Mouse (Mus musculus): ENCODE data around the gene Hist1h2af.
A peak's percentile ranks its signal among the peaks of the same experiment; 100 is the strongest.
"Not testable (repeated sequence)": the region's sequence is repeated elsewhere in the genome, so short reads cannot be mapped to it uniquely, and the experiment has no call there.

Gene Hist1h2af

DNA sequence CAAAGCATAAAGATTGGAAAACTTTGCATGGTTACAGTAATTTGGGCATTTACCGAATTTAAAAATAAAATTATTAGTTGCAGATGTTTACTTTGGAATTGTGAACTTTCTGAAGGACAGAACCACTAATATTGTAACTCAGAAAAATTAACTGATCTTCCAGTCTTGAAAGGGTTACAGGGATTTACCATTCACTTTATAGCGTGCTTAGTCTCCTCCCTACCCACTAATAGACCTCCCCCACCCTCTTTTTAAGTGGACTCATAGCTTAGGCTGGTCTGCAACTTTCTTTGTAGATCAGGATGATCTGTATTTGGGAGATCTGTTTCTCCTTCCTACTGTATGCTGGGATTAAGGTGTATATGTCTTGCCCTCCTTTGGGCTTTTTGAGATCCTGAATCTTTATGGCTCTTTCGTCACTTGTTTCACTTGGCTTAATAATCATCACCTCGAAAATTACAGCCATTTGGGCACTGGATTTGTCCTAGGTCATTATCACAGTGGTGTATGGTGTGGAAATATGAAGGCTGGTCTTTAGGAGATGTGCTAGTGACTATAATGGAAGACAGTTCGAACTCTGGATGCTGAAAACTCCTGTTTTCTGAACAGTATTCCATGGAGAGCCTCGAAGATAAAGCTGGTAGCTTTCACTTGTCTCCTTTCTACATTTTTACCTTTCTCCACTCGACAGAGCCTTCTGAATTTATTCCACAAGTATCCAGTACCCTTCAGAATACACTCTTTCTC is 2.5 kb downstream of the Hist1h2af start:
- DNase-seq = no peak

DNA sequence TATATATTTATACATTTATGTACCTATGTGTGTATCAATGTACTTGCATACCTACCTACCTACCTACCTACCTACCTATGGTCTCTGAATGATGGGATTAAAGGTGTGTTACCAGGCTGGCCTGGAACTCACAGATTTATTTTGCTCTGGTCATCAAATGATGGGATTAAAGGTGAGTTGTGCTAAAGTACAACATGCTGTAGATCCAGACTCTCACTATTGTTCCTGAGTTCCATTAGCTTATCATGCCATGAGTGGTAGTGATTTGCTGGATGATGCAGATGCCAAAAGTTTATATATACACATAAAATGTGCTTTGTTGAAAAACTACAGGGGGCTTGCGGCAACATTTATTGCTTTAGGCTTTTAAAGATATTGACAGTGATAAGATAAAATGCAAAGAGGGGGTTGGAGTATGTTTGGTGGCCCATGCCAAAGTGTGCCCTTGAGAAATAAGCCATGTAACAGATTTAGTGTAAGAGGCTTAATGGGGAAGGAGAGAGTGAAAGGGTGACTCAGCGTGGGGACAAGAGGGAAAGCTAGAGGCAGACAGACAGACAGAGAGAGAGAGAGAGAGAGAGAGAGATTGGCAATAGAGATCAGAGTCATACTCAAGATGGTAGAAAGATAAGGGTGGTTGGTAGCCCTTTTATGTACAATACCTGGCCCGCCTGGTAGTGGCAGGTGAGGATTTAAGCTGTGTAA is 3.5 kb downstream of the Hist1h2af start:
- DNase-seq = no peak

DNA sequence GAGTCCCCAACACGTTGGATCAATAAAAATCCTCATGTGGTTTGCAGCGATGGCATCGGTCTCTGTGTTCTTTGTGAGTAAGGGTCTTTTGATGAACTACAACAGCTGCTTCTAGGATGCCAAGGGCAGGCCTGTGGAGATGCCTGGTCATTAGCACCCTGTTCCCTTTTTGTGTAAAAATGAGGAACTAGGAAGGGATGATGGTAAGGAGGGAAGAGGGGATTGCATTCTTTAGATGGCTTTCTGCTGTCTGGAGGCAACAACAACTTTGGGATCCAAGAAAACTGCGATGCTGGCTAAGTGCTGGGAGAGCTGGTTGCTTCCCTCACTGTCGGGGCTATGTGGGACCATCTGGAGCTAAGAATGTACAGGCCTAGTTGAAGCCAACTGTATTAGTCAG is 4.5 kb downstream of the Hist1h2af start:
- DNase-seq = no peak

DNA sequence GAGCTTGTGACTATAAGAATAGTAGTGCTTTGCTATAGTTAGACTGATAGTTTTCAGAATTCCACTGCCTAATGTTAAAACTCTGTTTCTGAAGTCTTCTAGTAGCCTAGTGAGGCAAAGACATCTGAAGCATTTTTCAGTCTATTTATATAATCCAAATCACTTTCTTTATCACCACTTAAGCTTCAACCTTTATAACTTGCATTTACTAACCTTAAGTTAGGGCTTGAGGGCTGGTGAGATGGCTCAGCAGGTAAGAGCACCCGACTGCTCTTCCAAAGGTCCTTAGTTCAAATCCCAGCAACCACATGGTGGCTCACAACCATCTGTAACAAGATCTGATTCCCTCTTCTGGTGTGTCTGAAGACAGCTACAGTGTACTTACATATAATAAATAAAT is 6.1 kb downstream of the Hist1h2af start:
- not testable (repeated sequence) for DNase-seq

DNA sequence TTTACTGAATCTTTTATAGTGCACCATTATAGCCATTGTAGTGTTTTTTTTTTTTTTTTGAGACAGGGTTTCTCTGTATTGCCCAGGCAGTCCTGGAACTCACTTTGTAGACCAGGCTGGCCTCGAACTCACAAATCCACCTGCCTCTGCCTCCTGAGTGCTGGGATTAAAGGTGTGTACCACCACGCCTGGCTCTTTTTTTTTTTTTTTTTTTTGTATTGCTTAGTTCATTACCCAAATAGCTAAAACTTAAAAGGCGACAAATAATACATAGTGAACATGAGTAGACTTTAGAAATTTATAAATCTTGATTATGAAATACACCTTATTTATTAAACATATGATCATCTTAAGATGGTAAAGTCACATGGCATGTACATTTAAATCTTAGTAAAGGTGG is 7.8 kb downstream of the Hist1h2af start:
- DNase-seq = no peak

DNA sequence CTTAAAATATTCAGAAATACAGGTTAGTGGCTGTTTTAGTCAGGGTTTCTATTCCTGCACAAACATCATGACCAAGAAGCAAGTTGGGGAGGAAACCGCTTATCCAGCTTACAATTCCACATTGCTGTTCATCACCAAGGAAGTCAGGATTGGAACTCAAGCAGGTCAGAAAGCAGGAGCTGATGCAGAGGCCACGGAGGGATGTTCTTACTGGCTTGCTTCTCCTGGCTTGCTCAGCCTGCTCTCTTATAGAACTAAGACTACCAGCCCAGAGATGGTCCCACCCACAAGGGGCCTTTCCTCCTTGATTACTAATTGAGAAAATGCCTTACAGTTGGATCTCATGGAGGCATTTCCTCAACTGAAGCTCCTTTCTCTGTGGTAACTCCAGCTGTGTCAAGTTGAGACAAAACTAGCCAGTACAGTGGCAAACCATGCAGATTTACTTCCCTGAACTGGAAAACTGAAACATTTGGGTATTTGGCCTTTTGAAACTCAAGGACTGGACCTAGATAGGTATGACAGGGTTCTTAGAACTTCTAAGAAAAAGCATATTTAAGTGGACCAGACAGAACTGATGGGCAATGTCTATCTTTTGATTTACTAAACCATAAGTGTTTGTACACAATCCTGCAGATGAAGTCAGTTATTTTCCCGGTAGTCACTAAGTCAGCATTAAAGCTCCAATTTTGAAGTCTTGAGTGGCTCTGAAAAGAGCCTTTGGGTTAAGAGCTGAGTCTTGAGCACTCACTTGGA is 8.7 kb downstream of the Hist1h2af start:
- not testable (repeated sequence) for DNase-seq

DNA sequence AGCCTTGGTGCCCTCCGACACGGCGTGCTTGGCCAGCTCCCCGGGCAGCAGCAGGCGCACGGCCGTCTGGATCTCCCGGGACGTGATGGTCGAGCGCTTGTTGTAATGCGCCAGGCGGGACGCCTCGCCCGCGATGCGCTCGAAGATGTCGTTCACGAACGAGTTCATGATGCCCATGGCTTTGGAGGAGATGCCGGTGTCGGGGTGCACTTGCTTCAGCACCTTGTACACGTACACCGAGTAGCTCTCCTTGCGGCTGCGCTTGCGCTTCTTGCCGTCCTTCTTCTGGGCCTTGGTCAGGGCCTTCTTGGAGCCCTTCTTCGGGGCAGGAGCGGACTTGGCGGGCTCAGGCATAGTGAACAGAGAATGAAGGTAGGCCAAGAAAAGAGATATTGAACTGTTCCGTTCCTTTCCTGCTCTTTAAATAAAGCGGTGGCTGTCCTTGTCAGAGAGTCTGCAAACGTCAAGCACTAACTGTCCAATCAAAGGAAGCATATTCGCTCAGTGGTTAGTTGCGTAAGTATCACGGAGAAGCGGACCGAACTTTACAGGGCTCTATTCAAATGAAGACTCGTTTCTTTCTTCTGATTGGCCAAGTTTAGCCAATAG is 9.4 kb downstream of the Hist1h2af start, which contains the start of gene Hist1h2bh:
Gene Hist1h2bh, minus strand, starts transcription at position 394 of the 609 bp plus-strand sequence.
- peak; percentile 43 for DNase-seq

DNA sequence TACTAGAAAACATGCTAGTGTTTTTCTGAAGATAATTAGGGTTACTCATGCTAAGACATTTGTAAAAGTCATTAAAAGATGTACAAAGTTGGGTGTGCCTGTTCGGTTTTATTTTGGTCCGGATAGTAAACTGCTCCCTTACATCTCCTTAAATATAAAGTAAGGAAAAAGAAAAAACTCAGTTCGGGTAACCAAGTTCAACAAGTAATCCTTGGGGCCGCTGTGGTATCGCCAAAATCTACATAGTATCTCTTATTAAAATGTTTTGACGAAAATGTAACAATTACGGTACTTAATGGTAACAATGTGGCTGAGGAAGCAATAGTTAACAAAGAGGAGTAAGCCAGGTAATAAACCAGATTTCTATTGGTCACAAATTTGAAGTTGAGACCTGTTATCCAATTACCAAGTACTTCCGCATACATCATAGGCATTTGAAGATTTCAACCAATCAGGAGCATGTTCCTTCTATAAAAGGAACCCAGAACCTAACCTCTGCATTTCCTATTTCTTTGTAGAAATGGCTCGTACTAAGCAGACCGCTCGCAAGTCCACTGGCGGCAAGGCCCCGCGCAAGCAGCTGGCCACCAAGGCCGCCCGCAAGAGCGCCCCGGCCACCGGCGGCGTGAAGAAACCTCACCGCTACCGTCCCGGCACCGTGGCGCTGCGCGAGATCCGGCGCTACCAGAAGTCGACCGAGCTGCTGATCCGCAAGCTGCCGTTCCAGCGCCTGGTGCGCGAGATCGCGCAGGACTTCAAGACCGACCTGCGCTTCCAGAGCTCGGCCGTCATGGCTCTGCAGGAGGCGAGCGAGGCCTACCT is 10.5 kb downstream of the Hist1h2af start, which contains the start of gene Hist1h3f:
Gene Hist1h3f, plus strand, starts transcription at position 88 of the 822 bp plus-strand sequence.
- peak; percentile 81 for DNase-seq

DNA sequence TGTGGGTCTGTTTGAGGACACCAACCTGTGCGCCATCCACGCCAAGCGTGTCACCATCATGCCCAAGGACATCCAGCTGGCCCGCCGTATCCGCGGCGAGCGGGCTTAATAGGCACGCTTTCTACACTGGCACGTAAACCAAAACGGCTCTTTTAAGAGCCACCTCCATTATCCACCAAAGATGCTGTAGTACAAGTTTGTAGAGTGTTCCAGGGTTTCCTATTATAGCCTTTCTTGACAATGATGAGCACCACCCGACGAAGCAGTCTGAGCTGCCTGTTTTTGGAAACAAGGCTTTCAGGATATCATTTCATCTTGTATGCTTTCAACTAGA is 11.0 kb downstream of the Hist1h2af start:
- DNase-seq = not testable (repeated sequence)

DNA sequence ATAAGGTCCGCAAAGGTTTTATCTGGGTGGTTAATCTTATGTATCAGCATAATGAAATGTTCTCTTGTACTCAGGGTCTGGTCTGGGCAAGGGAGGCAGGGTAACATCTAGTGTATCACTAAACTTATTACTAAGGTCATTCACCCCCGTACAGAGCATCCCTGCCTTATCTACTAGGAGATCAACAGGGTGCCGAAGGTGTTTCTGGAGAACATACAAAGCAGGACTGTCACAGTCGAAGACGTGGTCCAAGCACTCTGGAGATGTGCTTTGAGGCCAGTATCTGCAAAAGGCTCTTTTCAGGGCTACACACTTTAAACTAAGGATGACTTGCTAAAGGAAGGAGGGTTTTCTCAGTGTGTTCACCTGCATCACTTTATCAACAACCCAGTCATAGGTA is 13.0 kb downstream of the Hist1h2af start:
- DNase-seq = no peak

DNA sequence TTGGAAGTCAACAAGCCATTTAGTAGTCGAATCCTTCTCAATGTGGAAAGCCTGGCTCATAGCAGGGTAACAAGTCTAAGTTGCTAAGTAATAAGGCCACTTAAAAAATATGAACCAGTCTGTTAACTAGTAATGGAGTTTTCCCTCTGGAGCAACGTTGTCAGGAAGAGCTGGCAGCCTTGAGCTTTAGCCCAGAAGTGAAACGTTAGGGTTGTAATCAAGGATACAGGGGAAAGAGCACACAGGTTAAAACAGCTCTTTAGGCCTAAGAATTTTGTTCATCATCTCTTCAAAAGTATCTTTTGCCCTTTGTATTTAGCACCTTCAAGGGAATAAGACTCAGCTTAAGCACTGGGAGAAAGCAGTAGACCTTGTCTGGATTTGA is 17.0 kb downstream of the Hist1h2af start:
- no peak for DNase-seq

DNA sequence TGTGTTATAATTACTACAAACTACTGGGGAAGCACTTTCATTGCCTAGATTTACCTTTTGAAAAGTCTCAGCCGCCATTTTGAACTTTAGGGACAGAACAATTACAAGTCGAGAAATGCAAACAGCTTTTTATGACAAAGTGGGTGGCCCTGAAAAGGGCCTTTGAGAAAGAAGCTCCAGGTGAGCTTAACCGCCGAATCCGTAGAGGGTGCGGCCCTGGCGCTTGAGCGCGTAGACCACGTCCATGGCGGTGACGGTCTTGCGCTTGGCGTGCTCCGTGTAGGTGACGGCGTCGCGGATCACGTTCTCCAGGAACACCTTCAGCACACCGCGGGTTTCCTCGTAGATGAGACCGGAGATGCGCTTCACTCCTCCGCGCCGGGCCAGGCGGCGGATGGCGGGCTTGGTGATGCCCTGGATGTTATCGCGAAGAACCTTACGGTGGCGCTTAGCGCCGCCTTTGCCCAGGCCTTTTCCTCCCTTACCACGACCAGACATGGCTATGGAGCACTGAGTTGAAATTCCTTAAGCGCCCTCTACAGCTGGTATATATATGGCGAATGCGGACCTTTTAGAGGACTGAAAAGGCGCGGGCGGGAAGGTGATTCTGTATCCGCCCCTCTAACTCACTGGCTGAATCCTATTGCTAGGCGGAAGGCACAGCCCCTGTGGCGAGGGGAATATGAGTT is 17.6 kb downstream of the Hist1h2af start, which contains the start of gene Hist1h4f:
Gene Hist1h4f, minus strand, starts transcription at position 503 of the 689 bp plus-strand sequence.
- peak; percentile 88 for DNase-seq

DNA sequence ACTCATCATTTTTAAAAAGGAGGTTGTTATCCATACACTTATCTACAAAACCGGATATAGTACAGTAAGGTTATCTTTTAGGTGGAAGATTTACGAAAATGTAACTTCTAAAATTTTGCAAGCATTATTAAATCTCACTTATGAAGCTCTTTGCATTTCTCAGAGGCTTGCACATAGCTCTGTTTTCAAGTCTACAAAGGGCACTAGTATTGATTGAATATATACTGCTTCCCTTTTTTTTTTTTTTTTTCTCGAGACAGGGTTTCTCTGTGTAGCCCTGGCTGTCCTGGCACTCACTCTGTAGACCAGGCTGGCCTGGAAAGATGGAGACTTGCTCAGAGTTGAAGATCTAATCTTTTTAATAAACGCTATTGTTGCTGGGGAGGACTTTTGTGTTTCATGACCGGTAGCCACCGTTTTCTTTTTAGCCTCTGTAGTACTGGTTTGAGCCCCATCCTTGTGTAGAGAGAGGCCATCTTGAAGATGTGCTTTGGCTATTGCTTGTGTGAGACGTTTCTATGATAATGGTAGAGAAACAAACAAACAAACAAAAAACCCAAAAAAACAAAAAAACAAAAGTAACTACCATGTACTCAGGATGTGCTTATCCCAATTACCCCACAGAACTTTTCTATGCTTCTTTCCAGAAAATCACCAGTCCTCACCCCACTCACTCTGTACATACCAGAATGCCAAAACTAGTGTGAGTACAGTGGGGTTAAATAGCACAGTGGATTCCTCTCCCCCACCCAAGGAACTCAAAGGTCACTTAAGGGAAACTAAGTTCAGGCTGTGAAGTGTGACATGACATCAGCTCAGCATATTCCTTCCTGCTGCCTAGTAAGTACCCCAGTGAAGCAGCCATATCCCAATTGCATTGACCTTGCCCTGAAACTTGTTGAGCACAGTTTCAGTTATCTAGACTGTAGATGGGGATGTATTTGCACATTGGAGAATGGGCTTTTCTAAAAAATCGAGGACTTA is 18.5 kb downstream of the Hist1h2af start:
- DNase-seq = no peak

DNA sequence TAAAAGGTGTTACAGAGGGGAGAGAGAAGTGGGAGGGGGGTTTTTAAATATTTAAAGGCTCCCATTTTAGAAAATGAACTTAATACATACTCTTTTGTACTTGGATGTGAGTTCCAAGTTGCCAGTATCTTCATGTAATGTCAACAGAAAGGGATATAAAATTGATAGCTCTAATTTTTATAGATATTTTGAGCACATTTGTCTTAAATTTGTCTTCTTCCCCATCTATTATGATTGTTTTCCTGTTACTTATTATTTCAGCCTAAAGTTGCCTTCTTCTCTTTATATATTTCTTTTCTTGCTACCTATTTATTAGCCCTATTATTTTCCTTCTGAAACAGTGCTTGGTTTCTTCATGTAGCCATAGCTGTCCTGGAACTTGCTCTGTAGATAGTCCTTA is 19.3 kb downstream of the Hist1h2af start, which contains the start of gene Hist1h1d:
Gene Hist1h1d, plus strand, starts transcription at position 301 of the 400 bp plus-strand sequence.
- DNase-seq = no peak

DNA sequence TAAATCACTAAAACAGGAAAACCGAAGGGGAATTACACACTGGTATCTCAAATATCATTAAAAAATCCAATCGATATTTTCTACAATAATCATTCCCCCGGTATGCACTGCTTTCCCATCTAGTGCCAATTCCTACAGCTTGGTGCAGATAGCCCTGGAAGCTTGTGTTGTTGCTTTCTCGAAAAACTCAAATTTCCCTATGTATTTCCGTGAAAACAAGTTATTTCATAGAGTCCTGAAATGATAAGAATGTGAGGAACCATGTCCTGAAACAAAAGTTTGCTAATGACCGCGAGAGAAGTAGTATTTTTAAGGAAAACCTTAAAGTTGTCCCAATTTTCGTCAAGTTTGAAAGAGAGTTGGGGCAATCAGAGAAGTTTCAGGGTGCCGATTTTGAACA is 20.7 kb downstream of the Hist1h2af start:
- no peak for DNase-seq

DNA sequence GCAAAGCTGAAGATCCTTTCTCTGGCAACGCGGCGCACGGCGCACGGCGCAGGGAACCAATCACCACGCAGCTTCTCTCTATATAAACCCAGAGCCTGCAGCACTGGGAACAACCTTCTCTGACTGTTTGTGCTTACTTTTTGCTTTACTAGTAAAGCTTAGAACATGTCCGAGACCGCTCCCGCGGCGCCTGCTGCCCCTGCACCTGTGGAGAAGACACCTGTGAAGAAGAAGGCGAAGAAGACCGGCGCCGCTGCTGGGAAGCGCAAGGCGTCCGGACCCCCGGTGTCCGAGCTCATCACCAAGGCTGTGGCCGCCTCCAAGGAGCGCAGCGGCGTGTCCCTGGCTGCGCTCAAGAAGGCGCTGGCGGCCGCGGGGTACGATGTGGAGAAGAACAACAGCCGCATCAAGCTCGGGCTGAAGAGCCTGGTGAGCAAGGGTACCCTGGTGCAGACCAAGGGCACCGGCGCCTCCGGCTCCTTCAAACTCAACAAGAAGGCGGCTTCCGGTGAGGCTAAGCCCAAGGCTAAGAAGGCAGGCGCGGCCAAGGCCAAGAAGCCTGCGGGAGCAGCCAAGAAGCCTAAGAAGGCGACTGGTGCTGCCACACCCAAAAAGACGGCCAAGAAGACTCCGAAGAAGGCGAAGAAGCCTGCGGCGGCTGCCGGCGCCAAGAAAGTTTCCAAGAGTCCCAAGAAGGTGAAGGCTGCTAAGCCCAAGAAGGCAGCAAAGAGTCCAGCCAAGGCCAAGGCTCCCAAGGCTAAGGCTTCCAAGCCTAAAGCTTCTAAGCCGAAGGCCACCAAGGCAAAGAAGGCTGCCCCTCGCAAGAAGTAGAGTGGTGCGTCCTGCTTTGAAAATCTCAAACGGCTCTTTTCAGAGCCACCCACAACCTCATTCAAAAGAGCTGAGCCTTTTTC is 21.5 kb downstream of the Hist1h2af start:
- DNase-seq = peak; percentile 60

DNA sequence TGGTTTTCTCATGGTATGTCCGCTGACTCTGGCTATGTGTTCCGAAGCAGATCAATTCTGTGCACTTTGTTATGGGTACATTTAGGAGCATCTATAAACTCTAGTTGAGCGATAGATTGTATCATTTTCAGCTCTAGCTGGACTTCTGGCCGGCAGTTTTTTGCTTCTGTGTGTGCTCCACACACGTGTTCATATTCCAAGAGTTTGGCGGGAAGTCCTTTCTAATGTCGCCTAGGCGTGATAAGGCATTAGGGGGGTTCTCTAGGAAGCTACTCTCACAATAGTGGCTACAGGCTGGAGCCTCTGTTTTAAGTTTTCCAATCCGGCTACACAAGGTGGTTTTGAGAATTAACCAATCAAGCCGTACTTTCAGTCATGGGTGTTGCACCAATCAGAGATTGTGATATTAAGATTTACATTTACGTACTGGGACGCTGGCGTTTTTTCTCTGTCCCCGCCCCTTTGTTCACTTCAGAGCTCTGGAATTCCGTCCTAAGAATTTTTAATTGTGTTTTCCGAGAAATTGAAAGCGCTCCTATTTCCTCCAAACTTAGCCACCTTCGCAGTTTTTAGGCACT is 22.2 kb downstream of the Hist1h2af start:
- peak; percentile 57 for DNase-seq

DNA sequence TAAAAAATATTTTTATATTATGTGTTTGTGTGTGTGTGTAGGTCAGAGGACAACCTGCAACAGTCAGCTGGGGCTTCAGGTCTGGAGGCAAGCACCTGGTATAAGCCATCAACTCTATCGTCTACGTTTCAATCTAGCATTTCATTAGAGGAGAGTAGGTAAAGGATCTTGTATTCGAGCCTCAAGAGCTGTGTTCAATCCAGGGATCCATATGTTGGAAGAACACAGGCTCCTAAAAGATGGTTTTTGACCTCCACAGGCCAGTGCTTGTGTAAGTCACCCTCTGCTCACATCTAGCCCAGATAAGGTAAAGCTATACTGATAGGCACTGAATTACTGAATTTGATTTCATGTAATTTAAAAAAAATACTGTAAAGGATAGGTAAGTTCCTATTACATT is 23.2 kb downstream of the Hist1h2af start:
- DNase-seq = no peak

DNA sequence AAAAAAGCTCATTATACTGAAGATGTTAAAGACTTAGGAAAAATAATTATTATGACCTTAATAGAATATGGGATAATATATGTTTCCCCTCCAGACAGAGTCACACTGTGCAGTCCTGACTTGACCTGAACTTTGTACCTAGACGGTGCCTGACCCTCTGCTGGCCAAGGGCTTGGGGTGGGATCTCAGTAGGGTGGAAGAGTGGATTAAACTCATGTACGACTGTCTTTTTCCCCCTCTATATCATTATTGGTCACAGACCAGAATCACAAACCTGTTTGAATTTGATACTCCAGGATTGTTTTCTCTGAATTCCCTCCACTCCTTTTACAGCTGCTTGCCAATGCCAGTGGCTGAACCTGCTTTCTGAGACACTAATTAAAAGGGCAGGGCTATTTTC is 27.0 kb downstream of the Hist1h2af start:
- not testable (repeated sequence) for DNase-seq
